8 mouse cellular contexts compared by ENCODE assay signal in the genomic region with DNA sequence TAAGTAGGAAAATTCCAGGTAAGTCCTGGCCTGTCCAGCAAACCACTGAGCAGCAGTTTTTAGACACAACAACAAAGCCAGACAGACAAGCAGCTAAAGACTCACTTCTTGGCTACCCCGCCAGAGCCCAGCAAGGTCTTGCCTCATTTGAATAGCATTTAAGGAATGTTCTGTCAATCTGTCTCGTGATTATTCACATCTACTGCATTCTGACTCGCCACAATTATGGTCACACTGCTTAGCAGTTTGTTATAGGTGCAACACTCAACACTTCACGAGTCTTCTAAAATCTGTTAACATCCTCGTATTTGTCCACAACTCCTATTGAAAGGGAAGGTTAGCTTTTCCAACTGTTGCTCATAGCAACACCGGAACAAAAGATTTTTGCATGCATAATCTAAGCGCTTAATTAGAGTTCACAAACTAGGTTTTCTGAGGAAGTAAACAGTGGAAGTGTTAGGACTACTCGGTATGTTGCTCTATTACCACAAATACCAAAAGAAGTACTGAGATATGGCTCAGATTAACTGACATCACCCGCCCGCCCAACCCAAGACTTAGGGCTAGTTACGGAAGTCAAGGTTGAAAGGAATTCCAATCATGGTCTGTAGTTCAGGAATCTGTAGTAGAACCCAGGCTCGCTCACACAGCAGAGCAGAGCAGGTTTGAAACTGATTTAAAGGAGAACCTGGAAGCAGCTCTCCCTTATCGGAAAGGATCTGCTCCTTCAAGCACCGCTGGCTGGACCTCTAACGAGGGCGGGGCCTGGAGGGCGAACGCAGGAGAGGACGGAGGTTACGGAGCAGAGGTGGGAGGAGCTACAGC. TPM values are rescaled to one million over a fixed set of nuclear protein-coding genes. Genes with fewer than 3 reads are reported as not detected.
A peak's percentile ranks its signal among the peaks of the same experiment; 100 is the strongest.
DNase-seq lines count a peak whose midpoint lies in the region; ATAC-seq and TF ChIP-seq lines count a peak whose summit lies in the region.

No protein-coding gene starts in this region.

- peak; percentile 77 for ATAC-seq in hindbrain, embryonic 12.5 days (ENCODE audit: low FRiP score)
- peak; percentile 43; the same call in 1 of the 2 replicates for ATAC-seq in monocyte, adult 5-6 weeks (replicated peaks; ENCODE audit: insufficient number of reproducible peaks, low FRiP score, low TSS enrichment, poor library complexity, severe bottlenecking)

- peak overlapping the region; percentile 60; the same call in 1 of the 2 replicates for H3K27ac ChIP-seq in hindbrain, embryonic 12.5 days
- no peak overlapping the region for H3K27ac ChIP-seq in liver, adult 2 months (replicated peaks; ENCODE audit: insufficient read depth, low read depth, low read length)

- peak overlapping the region; percentile 33 for H3K4me3 ChIP-seq in hindbrain, embryonic 12.5 days
- peak overlapping the region; percentile 21; the same call in 1 of the 2 replicates for H3K4me3 ChIP-seq in liver, adult 2 months (ENCODE audit: insufficient read depth, low read depth, low read length)

- TF ChIP-seq CTCF in liver, adult 2 months (IDR thresholded peaks at IDR 0.05; ENCODE audit: low read depth, low read length) = no peak

- no peak for TF ChIP-seq POLR2A in liver, adult 2 months (IDR thresholded peaks at IDR 0.05; ENCODE audit: extremely low read depth, insufficient read depth, low read length)

- peak; percentile 87 for DNase-seq in 3T3-L1 (ENCODE audit: low read depth, low spot score)
- peak; percentile 80 for DNase-seq in adrenal gland, postnatal 25 days
- peak; percentile 48 for DNase-seq in forelimb bud, embryonic 11.5 days (ENCODE audit: low read depth, low spot score)
- DNase-seq in liver, adult 2 months (ENCODE audit: extremely low read depth, low read depth, low spot score) = peak; percentile 78
- no peak for DNase-seq in left cerebral cortex, postnatal 4 days
- no peak for DNase-seq in natural killer cell, adult 2 months (ENCODE audit: low spot score in 2 of 2)

- H3K27me3 ChIP-seq in hindbrain, embryonic 12.5 days = no peaks in the 10 kb centered on the region
- H3K27me3 ChIP-seq in liver, adult 2 months (ENCODE audit: control insufficient read depth, insufficient read depth, low read length) = no peaks in the 10 kb centered on the region

- H3K4me2 ChIP-seq in hindbrain, embryonic 12.5 days (replicated peaks) = peak overlapping the region; percentile 60

- WGBS in hindbrain, embryonic 12.5 days = 13% methylated on average over 20 of the region's 20 CpGs
- WGBS in liver, adult 2 months = 53% methylated on average over 20 of the region's 20 CpGs

- H3K79me2 ChIP-seq in liver, adult 2 months (ENCODE audit: control insufficient read depth, insufficient read depth, low read length) = peaks cover 21% of the 10 kb centered on the region; the same call in 1 of the 2 replicates

- peaks cover 12% of the 10 kb centered on the region for H3K4me1 ChIP-seq in hindbrain, embryonic 12.5 days
- H3K4me1 ChIP-seq in liver, adult 2 months (ENCODE audit: control insufficient read depth, insufficient read depth, low read length) = peaks cover 4% of the 10 kb centered on the region

- H3K9me3 ChIP-seq in hindbrain, embryonic 12.5 days (replicated peaks) = 0 out of 2 replicates have a peak, but pooled peaks cover 2% of the 10 kb centered on the region

- intact Hi-C loops in left cerebral cortex, postnatal 4 days (cut with DNase I) = no loop called here

- peak overlapping the region; percentile 46; the same call in 1 of the 2 replicates for H3K9ac ChIP-seq in hindbrain, embryonic 12.5 days
- no peak overlapping the region for H3K9ac ChIP-seq in liver, adult 2 months (ENCODE audit: low read depth, low read length)

- no peaks in the 10 kb centered on the region for H3K36me3 ChIP-seq in hindbrain, embryonic 12.5 days
- H3K36me3 ChIP-seq in liver, adult 2 months (ENCODE audit: control insufficient read depth, insufficient read depth, low read length) = no peaks in the 10 kb centered on the region

RNA-seq across cellular contexts. Expression of a gene that starts 16.4 kb away (rescaled TPM):
- 23.0 and 27.0 TPM in 2 replicates for total RNA-seq in adrenal gland, postnatal 25 days (2021)
- polyA plus RNA-seq in hindbrain, embryonic 12.5 days (2016; fragmentation: Nextera tagmentation; extraction: Ambion mirVana) = 15.3 and 15.7 TPM in 2 replicates
- total RNA-seq in liver, adult 2 months (2014; rRNA removed) = 3.7 and 3.9 TPM in 2 replicates
- polyA plus RNA-seq in liver, adult 2 months (2012; rRNA removed) = 2.2 and 2.3 TPM in 2 replicates
- total RNA-seq in monocyte, adult 5-6 weeks (2017) = 1.1 to 3.0 TPM (median 2.9 TPM) in 3 replicates
- 10 to 100 TPM; 23.3 to 23.7 TPM for total RNA-seq in left cerebral cortex, postnatal 4 days (2021)

Comparison
In these comparisons a context has a peak if more than half of its experiments do, and no peak if none do; other contexts are left out.
1. DNase-seq: peak in 3T3-L1 (single experiment), adrenal gland, postnatal 25 days (single experiment), forelimb bud, embryonic 11.5 days (single experiment) and liver, adult 2 months (single experiment); none in left cerebral cortex, postnatal 4 days (single experiment) and natural killer cell, adult 2 months (0 of 2).